Mouse (Mus musculus) left cerebral cortex, adult 11 months (tissue): ENCODE measurements at regions not wholly inside any gene's neighbourhood (a gene's known extent, or its start where the extent isn't known, plus 50 kb on each side); places are given as distances from the start of the nearest gene placed in this dataset.

Source experiments
- DNase-seq: peaks from one replicate; pipeline ENCODE4 v3.0.0; 2022; ENCODE audit warnings: low spot score

- no peak for DNase-seq
Measured at GRCm38 (mm10) chr15:97578046-97578445, 127.6 kb downstream of the Rpap3 start.

DNA sequence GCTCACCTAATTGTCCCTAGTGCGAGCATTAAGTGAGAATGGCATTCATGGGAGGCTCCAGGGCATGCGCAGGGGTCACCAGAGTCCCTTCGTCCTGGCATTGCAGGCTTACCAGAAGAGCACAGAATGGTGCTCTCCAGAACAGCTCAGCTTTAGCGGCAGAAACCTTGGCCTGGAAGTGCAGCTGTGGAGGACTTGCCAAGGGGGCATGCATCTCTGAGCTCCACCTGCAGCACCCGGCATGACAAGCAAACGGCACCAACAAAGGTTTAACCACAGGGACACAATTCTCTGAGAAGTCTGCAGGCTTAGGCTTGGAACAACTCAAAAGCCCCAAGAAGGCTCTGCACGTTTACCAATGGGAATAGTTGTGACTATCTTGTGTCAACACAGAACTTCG, 128.4 kb downstream of the Rpap3 start:
- no peak for DNase-seq

GRCm38 (mm10) chr15:97572639-97573038, 133.0 kb downstream of the Rpap3 start:
- DNase-seq = no peak

DNA sequence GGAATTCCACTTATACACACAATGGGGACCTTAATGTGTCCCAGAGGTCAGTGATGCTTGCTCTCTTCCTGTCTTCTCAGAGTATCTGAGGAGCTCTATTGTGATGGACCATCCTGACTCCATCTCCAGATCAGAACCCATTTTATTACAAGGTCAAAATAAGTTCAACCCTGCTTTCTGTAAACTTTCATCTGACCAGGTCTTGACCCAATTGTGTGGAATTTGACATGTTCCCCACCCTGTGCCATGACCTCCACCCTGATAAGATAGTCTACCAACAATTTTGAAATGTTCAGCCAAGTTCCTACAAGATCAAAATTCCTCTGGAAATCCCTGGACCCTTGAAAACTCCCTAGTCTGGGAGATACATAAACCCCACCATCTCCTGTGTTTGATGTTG, 133.7 kb downstream of the Rpap3 start:
- DNase-seq = no peak

GRCm38 (mm10) chr15:97560096-97560495, 145.5 kb downstream of the Rpap3 start:
- no peak for DNase-seq

DNA sequence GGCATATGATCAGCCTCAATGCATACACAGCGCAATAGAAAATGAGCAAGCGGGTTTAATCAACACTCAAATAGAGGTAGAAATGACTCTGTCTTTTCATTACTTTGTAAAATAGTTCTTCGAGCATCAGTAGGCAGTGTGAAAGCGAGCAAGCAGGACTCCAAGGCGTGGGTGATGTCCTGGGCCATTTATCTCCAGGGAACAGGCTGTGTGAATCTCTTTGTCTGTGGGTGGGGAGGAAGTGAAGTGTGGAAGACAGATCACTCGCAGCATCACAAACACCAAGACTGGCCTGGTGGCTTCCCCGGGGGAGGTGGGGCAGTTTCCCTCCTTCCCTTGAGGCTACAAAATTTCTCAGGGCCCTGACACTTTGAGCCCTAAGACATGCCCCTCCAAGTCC, 146.9 kb downstream of the Rpap3 start:
- no peak for DNase-seq

- DNase-seq = no peak
Measured at GRCm38 (mm10) chr15:97548354-97548753, 157.3 kb downstream of the Rpap3 start.

- no peak for DNase-seq
Measured at GRCm38 (mm10) chr15:97545034-97545433, 160.6 kb downstream of the Rpap3 start.

DNA sequence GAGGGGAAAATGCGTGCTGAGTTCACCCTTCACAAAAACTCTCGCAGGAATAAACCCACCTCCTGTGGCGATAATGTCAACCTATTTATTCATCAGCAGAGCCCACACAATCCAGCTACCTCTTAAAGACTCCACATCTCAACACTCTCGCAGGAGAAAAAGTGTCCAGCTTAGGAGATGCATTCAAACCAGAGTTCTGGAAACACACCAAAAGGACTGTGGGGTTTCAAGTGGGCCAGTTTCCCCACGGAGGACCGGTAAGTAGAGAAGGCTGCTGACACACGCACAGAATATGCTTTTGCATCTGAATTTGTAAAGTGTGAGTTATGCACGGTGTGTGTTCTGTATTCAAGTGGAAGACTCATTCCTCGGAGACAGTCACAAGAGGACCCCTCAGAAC, 164.0 kb downstream of the Rpap3 start:
- no peak for DNase-seq

- DNase-seq = no peak
Measured at GRCm38 (mm10) chr15:97536145-97536544, 169.5 kb downstream of the Rpap3 start.

DNA sequence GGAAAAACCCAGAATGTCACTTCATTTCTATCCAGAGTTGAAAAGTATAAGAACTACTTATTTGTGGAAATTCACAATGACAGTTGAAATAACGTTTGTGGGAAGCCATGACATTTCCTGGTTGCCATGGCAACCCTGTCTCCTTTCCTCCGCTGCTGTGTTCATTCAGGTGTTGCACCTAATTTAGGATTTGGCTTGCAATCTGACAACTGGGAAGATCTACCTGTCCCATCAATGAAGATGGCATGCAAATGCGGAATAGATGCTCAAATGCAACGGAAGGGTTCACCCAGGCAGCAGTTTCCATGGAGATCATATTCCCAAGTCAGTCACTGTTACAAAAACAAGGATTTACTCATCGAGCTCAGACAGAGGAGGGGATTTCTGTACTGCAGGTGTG, 170.7 kb downstream of the Rpap3 start:
- DNase-seq = no peak

DNA sequence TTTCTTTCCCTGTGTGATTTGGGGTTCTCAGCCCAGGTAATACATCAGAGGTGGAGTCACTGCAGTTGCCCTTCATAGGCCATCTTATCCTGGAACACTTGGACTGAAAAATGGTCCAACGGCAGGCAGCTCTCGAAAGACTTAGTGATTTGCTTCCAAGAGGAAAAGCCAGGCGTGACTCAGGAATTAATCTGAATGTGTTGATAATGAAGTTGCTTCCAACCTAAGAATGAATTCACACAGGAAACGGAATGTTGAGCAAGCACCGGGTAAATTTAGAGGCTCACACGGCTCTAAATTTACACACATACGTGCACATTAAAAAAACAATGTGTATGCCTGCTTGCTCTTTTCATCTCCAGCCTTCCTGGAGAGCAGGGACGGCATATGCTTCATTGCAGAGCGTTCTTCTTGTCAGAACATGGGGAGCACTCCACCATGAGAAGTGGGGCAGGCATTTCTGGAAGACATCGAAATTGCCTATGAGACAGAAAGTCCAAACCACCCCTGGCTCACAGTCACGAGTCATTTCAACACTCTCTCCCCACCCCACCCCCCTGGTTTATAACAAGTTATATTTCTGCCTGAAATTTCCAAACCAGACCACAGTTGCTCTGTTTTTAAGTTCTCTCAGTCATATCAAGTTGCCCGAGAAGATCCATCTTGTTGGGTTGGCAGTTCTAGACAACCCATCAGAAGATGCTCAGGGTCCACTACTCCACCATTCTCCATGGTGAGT, 171.9 kb downstream of the Rpap3 start:
- no peak for DNase-seq

DNA sequence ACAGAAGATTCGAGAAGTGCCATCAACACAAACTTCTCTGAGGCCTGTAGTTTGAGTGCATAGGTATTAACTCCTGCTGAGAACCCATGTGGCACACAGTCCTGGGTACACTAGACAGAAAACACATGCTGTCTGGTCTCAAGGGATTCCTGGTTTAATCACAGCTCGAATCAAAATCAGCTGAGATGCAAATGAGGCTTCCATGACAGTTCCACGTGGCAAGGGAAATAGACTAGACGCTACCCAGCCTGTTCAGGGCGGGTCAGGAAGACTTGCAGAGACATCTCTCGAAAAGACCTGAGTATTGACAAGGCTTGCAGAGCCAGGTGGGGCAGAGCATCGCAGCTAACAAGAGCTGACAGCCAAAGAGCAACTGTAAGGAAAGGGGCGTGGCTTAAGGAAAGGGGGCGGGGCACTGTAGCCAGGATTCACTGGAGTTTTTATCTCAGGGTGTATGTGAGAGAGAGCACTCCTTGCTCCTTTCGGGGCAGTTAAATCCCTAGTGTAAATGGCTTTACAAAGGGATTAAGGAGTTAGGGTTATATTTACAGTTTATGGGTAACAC, 173.2 kb downstream of the Rpap3 start:
- no peak for DNase-seq

DNA sequence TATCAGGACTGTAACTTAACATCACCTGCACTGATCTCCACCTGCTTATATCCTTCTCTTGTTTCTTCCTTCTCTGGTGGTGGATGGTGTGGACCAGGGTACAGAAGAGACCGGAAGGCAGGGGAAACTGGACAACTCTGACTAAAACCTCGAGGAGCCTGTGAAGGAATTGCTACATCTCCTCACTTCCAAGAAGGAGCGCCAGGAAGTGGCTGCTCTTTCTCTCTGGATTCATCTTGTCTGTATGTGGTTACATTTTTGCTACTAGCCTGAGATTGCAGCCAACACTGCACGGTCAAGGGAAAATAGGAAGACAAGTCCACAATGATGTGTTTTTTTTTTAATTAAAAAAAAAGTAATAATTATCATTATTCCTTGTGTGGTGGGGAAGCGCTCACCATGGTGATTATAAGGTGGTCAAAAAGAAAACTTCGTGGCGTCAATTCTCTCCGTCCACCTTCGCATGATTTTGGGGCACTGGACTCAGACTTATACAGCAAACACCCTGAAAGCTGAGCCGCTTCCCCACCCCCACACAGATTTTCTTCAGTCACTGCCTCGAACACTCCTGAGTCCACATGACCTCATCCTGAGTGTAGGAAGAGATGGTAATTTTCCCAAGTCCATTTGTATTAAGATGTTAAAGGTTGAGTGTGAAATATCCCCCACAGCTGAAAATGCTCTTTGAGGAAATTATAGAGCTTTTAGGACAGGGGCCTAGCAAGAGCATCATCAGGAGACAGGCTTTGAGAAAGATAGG, 177.2 kb downstream of the Rpap3 start:
- DNase-seq = no peak

- no peak for DNase-seq
Measured at GRCm38 (mm10) chr15:97520395-97520794, 185.2 kb downstream of the Rpap3 start.

DNA sequence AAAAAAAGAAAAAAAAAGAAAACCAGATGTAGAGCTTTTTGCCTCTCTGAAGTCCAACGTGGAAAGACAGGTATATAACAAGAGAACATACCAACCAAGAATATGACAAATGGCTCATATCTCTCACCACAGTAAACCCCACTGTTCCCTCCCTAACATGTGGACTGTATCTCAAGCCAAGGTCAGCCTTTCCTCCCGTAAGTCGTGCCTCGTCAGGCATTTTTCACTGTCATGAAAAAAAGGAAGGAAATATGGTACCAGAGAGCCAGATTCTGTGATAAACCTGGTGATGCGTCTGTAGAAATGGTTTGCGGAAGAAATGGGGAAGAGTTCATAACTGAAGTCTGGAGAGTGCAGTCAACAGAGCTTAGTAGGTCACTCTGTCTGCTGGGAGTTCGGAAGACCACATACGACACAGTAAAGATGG, 185.7 kb downstream of the Rpap3 start:
- DNase-seq = no peak

GRCm38 (mm10) chr15:97517926-97518325, 187.7 kb downstream of the Rpap3 start:
- no peak for DNase-seq

DNA sequence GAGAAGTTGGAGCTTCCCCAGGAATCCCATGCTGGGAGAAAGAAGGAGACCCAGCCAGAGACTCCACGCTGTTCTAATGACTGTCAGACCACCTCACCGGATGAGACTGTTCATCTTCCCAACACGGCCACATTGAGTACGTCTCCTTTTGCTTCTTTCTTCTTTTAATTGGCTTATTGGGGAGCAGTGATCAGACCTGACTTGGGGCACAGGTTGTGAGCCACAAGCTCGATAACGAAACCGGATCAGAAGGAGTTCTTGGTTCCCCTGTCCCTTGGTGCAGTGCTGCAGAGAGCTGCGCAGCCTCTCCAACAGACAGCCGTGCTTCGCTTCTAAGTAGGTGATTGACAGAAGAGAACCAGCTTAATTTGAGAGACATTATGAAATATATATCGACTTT, 188.4 kb downstream of the Rpap3 start:
- no peak for DNase-seq

DNA sequence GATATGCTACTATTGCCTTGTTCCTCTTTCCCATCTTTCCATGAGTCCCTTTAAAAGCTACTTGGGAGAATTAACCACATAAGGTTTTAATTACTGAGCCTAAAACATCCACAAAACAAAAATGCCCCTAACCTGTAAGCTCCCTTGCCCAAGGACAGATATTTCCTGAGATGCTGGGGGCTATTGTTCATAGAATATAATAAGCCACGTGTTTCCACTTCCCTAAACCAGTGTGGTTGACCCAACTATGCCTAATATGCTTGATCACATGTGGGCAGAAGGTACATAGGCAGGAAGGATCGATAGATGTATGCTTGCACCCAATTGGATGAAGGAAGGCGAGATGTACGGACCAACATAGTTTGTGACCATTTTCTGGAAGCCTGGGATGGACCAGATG, 189.9 kb downstream of the Rpap3 start:
- no peak for DNase-seq

DNA sequence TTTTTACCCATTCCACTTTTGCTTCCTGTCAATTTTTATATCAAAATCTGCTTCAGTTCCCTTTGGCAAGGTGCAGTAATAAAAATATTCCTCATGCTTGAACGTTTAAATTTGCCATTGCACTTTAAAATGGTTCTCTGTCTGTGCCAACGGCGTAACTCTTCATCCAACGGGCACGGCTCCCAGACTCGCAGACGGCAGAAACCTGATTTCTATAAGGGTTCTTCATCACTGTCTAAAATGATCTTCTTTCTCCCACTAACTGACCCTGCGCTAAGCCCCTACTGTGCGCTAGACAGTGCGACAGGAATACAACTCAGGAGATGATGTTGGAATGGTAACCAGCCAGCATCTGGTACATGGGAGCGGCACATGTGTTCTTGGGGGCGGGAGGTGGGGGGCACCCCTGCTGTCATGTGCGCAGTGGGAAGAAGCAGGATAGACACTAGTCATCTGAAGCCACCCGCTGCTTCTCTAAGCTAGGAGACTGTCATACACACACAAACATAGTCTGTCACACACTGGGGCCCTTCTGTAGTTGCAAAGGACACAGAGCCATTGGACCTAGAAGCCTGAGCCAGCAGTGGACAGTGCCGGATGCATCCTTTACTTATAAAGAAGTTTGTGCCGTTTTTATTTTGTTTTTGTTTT, 197.8 kb downstream of the Rpap3 start:
- DNase-seq = no peak

DNA sequence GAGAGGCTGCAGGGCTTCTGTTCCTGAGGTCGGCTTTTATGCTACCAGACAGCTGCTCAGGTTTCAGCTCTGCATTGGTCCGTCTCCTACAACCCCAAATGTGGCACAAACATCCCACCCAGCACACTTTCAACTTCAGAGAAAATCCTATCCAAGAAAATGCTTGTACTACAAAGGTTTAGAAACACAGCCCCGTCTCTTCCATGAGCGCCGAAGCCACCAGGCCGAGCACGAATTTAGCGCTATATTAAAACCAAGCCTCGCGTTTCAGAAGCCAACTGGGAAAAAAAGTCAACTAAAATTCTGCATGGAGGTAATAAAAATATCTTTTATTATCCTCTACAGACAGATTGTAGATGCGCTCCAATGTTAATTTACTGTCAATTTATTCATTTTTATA, 198.4 kb downstream of the Rpap3 start:
- no peak for DNase-seq

DNA sequence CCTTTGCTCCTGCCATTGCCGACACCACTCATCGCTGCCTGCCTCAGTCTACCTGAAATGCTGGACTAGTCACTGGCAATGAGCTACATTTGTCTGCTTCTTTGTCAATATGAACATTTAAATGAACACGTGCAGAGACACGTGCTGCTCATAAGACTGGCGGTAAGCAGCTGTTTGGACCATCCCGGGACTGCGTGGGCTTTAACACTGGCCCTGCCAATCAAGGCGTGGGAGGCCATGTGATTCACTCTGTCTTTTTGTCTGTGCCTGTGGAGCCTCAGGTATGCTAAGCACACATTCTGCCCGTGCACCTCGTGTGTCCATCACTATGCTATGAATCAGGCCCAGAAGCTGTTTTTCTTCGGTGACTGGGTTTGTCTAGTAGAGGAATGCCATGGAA, 199.9 kb downstream of the Rpap3 start:
- DNase-seq = no peak

- DNase-seq = no peak
Measured at GRCm38 (mm10) chr15:97504325-97504724, 201.3 kb downstream of the Rpap3 start.
